Mouse (Mus musculus): Measurements from ENCODE around the gene Sdk1.

DNA sequence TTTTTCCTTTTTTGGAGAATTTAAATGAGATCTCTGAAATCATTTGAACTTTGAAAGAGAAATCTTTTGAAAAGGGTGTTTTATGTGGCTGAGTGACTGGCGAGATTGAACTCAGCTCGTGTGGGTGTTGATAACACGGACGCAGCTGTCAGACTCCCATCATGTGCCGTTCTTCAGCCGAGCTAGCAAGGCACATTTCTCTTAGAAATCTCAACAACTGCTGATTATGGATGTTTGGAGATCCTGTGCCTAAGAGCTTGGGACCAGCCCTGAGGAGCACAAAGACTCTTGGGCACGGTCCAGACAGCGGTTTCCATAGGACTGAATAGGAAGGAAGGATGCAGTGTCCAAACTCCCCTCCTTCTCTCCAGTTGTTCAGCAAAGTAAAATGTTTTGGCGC lies 648.5 kb downstream of the Sdk1 start:
- no peak for TF ChIP-seq MAFK (IDR thresholded peaks at IDR 0.05; ENCODE audit: insufficient read depth, low read depth, low read length)
- no peak for TF ChIP-seq CHD2 (IDR thresholded peaks at IDR 0.05; ENCODE audit: low read depth, low read length)
- TF ChIP-seq ZNF384 (IDR thresholded peaks at IDR 0.05; ENCODE audit: low read depth, low read length): no peak
- TF ChIP-seq ZC3H11A (IDR thresholded peaks at IDR 0.05; ENCODE audit: borderline replicate concordance, low read depth, low read length): no peak
